Mouse (Mus musculus) left cerebral cortex, postnatal 14 days (tissue): Measurements from ENCODE around the gene Lhfpl3. TPM values are rescaled to one million over a fixed set of nuclear protein-coding genes. Genes with fewer than 3 reads are reported as not detected.
A peak's percentile ranks its signal among the peaks of the same experiment; 100 is the strongest.

ENCODE experiments used
- DNase-seq, 2 experiments: peaks; one replicate each; pipeline ENCODE4 v3.0.0; 2021 to 2022; ENCODE audit warnings: low spot score in 2 of 2, mixed read lengths in 1 of 2
- intact Hi-C: fragments of 180-260 bp; cut with DNase I; formaldehyde crosslinking; loops from one replicate; pipeline ENCODE4 v1.15.1; 2025
- total RNA-seq, 2 experiments: library from RNA; stranded (reverse); gene quantifications; 2 replicates each; pipeline ENCODE4 v1.2.3; 2021

Lhfpl3 gene
- total RNA-seq, 2 experiments from 2014 or later: 20.3 to 24.5 TPM

DNA sequence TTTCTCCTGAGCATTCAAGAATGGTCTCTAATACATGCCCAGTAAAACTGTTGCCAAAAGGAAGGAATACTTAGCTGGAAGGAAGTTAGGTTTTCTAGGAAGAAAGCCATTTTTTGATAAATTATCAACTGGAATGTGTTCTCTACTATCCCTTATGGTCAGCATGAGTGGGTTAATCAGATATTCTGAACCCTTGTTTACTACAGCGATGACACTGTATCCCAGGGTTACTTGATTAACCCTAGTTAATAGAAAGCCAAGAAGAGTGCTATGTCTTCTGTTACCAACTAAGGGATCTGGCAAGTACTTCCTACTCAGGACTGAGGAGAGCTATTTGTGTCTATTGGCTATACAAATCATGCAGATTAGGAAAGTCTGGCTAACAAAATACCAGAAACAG lies 349.0 kb downstream of the Lhfpl3 start:
- intact Hi-C loops: no loop called here
- no peak for DNase-seq

DNA sequence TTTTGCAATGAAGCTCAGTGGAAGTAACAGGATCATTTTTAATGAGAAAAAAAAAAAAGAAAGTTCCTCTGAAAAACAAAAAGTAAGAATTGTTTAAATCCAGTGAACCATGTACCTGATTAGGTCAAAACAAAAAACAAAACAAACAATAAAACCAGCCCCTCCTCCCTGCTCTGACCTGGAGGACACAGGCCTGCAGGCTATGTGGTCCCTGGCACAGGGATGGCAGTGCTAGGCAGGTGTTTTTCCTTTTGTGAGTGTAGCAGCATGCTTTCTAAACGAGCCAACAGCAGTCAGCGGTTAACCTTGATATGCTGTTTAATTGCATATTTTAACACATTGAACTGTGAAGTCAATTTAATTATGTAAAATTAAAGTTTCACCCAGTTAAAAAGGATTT lies 360.7 kb downstream of the Lhfpl3 start:
- intact Hi-C loops: no loop called here
- DNase-seq: no peak

- intact Hi-C loops: no loop called here
- no peak for DNase-seq
Observed at GRCm38 (mm10) chr5:23111307-23111706, 365.4 kb downstream of the Lhfpl3 start.

DNA sequence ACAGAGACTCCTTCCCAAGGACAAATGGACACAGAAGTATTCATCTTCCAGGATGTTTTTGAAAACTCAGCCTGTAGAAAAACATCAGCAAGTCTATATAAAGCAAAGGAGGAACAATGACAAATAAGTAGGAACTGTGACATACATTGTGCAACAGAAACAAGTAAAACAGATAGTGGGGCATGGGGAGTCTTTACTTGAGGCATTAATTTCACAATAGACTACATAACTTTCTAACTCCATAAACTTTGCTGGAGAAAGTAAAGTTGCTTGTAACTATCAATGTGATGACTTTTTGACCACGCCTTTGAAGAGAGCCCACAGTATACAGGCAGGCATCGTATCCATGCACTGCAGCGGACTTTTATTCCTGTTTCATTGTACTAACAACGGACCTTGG lies 368.4 kb downstream of the Lhfpl3 start:
- intact Hi-C loops: no loop called here
- DNase-seq: no peak

DNA sequence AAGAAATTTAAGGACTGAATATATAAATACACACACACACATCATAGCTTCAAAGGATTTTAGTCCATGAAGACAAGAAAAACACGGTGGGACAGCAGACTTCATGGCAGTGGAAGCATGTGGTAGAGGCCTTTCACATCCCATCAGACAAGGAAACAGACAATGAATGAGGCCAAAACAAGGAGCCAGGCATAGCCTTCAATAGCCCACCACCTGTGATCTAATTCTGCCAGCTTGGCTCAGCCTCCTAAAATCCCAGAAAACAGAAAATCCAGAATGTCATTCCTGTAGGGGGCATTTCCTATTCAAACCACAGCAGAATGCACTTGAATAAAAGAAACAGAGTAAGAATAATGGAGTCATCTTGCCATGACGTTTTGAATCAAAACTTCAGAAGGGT lies 381.0 kb downstream of the Lhfpl3 start:
- intact Hi-C loops: no loop called here
- no peak for DNase-seq

DNA sequence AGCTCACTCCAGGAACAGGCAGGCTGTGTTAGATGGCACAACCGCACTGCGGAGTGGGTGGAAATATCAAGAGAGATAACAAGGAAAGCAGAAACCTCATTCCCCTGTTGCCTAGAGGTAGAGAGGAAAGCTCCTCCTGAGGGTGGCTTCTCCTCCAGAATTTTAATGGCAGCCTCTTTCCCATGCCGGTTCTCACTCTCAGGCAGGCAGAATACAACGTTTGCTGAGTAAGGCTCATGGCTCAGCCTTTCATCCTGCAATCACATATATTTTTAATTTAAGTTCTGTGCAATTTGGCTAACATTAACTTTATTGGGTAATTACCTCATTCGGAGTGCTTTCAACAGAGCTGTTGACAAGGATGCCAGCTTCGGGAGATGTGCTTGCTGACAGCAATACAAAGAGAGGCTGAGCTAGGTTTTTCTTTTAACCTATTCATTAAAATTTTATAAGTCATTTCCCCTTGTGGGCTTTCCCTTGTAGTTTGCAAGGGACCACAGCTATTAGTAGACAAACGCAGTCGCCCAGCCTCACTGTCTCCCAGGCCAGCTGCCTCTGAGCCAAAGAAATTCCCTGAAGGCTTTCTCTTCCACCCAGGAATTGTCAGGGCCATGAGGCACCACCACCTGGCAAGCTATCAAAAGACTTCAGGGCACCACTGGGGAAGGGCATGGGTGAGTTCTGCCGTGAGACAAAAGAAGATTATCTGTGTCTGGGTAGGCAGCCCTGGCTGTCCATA lies 394.5 kb downstream of the Lhfpl3 start:
- DNase-seq: no peak
- intact Hi-C loops: no loop called here

DNA sequence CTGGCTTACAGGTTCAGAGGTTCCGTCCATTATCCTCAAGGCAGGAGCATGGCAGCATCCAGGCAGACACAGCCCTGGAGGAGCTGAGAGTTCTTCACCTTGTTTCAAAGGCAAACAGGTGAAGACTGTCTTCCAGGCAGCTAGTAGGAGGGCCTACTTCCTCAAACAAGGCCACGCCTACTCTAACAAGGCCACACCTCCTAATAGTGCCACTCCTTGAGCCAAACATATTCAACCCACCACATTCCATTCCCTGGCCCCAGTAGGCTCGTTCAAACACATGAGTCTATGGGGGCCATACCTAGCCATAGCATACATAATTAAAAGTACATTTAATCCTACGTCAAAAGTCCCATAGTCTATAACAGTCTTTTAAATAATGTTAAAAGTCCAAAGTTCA lies 407.4 kb downstream of the Lhfpl3 start:
- intact Hi-C loops: no loop called here
- no peak for DNase-seq

DNA sequence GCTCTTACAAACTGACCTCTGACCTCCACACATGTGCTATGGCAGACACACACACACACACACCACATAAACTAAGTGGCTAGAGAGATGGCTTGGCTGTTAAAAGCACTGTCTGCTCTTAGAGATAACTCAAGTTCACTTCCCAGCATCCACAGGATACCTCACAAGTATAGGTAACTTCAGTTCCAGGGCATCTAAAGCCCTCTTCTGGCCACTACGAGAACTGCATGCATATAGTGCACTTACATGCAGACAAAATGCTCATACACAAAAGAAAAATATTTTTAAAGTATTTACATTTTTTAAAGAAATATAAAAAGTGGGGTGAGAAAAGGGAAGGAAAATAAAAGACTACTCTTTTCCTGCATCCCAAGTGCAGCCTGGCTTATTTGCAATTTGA lies 408.6 kb downstream of the Lhfpl3 start:
- intact Hi-C loops: no loop called here
- DNase-seq: no peak

DNA sequence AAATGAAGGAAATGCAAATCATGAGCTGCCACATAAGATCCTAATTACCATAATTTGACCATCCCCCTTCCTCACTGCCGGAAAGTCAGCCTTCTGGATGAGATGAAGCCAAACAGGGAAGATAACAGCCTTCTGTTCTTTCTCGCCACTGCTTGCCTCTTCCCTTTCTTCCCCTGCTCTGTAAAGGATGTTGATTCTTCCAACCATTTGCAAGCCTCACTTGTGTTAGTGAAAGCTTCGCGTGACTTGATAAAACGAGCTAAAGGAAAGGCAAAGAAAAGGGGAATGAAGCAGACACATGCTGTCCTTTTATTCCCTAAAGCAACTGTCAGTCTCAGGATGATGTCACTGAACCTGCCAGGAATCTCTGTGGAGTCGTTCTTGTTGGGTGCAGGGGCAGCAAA lies 420.1 kb downstream of the Lhfpl3 start:
- peak; percentile 15 to 50 for DNase-seq
- intact Hi-C loops: no loop called here

DNA sequence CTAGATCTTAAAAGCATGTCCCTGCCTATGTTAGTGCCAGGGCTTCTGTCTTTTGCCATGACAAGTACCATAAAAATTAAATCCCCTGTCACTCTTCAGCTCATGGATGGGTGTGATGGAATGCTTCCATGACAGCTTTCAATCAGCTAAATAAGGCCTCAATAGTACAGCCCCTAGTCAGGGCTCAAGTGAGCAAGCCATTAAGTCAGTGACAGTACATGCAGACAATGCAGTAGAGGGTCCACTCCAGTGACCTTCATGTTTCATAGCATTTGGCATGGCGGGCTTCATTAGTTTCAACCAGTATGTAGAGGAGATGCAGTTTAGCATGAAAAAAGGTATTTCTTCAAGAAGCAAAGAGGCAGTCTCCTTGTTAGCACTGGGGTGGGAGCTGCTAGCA lies 420.8 kb downstream of the Lhfpl3 start:
- no peak for DNase-seq
- intact Hi-C loops: no loop called here

- intact Hi-C loops: no loop called here
- DNase-seq: peak; percentile 22 to 28
Observed at GRCm38 (mm10) chr5:23189633-23190032, 443.8 kb downstream of the Lhfpl3 start.

DNA sequence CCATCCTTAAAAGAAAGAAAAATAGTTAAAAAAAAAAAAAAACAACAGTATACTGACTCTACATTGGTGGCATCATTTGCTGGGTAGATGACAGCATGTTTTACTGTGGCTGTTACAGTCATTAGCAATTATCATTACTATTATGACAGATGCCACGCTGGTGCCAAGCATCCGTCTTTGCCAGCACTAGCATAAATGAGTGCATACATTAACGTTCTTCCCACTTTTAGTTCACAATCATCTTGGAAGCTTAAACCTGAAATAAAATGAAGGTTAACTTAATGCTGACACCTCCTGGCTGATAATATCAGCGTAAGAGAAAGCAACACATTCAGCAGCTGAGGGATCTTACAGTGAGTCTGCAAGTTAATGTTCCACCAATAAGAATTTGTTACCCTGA lies 451.0 kb downstream of the Lhfpl3 start:
- DNase-seq: peak in 1 of 2 experiments; percentile 6

DNA sequence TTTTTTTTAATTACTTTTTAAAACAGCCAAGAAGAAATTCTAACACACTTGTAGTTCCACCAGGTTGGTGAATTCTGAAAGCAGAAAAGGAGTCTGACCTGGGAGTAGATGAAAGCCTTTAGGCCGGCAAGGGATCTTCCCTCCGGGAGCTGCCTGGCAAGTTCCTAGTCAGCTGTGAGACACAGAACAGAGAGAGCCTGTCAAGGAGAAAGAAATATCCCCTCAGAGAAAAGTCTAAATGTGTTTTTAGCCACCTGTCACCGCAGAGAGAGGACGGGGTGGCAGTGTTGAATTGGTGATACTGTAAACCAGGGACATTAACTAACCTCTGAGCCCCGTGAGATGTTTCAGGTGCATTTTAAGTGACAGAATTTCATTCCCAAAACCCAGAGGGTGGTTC lies 467.2 kb downstream of the Lhfpl3 start:
- intact Hi-C loops: no loop called here
- no peak for DNase-seq

More for the DNA sequence above, 451.0 kb downstream of the Lhfpl3 start:
- intact Hi-C loops: no loop called here

GRCm38 (mm10) chr5:23214646-23215045 lies 468.8 kb downstream of the Lhfpl3 start:
- no peak for DNase-seq
- intact Hi-C loops: no loop called here

DNA sequence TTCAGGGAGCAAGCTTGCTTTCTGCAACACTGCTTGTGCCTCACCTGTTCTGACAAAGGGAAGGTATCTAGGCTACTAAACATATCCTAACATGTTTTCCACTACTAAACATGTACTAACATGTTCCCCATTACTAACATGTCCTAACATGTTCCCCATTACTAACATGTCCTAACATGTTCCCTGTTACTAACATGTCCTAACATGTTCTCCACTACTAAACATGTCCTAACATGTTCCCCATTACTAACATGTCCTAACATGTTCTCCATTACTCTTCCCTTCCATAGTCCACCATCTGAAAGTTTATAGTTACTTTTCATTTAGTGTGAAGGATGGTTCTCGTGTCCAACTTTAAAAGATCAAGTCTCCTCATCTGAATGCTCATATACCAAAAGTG lies 473.8 kb downstream of the Lhfpl3 start:
- DNase-seq: no peak
- intact Hi-C loops: loop anchor here (10.0 kb wide), 2 partner anchors 465 to 635 kb away; no protein-coding TSS in a partner anchor

DNA sequence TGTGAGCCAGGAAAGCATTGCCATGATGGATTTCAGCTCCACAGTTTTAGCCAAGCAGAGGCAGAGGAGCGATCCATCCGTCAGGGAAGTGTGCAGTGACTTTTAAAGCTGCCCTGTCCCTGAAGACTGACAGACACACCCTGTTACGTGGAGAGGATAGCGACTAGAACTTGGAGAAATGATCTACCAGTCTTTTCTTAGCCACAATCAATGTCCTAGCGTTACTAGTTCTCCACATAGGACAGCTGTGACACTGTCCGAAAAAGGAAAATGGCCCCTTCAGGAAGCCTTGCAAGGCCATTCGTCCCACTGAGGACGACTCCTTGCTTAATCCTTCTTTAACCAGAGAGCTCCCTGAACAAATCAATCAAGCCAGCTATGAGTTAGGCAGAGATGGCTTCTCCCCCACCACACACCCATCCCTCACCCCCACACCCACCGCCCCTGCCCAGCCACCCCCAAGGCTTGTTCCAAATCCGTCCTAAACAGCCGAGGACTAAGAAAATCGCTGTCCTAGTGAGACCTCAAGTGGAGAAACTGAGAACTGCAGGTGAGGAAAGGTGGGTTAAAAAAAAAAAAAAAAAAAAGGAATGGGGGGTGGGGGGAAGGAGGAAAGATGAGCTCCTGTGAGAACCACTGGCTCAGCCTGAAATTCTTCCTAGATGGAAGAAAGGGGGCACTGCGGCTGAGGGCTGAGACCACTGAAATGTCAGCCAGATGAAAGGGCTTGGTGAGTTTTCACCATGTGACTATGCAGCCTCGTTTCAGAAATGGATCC lies 479.1 kb downstream of the Lhfpl3 start:
- peak; percentile 72 to 76 for DNase-seq

GRCm38 (mm10) chr5:23225621-23226020 lies 479.8 kb downstream of the Lhfpl3 start:
- DNase-seq: no peak
- intact Hi-C loops: loop anchor here (5.0 to 10.0 kb wide), 3 partner anchors 471 to 641 kb away; no protein-coding TSS in a partner anchor

More for the DNA sequence above, 479.1 kb downstream of the Lhfpl3 start:
- intact Hi-C loops: loop anchor here (5.0 to 10.0 kb wide), 3 partner anchors 470 to 640 kb away; no protein-coding TSS in a partner anchor

DNA sequence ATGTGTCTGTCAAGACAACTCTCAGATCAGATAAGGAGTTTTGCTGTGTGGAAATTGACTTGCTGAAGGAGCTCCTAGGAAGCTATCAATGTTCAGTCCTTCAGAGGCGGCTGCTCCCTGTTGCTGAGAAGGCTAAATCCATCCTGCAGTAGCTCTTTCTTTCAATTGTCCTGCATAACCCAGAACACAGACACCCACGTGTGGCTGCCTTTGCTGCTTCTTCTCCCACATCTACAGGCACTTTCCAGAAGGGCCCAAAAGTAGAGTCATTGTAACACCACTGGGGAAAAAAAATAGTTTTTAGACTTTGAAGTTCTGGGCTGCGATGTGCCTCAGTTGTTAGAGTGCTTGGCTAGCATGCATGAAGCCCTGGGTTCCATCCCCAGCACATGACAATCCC lies 480.9 kb downstream of the Lhfpl3 start:
- intact Hi-C loops: loop anchor here (5.0 to 10.0 kb wide), 3 partner anchors 472 to 642 kb away; no protein-coding TSS in a partner anchor

GRCm38 (mm10) chr5:23246974-23247373 lies 501.1 kb downstream of the Lhfpl3 start:
- intact Hi-C loops: no loop called here
- DNase-seq: peak; percentile 31 to 35

More for the DNA sequence above, 480.9 kb downstream of the Lhfpl3 start:
- no peak for DNase-seq

DNA sequence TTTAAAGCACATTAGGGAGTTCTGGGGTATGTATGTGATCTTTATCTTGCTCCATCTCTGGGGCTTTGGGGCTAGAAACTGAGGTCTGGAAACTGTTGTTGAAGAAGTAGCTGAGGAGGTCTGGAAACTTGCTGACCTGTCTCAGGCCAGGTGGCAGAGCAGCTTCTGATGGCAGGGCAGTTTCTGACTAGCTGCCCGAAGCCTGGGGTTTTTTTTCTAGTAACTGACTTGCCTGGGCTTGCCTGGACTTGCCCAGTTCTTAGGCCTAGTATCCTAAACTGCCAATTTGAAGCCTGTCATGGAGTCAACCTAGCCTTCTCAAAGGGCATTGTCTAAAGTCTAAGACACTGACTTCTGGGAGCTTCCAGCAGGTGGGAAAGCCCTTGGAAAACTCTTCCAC lies 501.9 kb downstream of the Lhfpl3 start:
- intact Hi-C loops: no loop called here

GRCm38 (mm10) chr5:23248303-23248702 lies 502.4 kb downstream of the Lhfpl3 start:
- DNase-seq: no peak
- intact Hi-C loops: no loop called here

More for the DNA sequence above, 501.9 kb downstream of the Lhfpl3 start:
- no peak for DNase-seq
